Mouse (Mus musculus) neural tube, embryonic 10.5 days (tissue): ENCODE measurements around the gene Crym.
A peak's percentile ranks its signal among the peaks of the same experiment; 100 is the strongest.

ENCODE experiments used
- DNase-seq: peaks from one replicate; pipeline ENCODE4 v3.0.0-alpha.2; 2017; ENCODE audit warnings: low spot score; ENCODE audit errors: extremely low spot score

The Crym gene

DNA sequence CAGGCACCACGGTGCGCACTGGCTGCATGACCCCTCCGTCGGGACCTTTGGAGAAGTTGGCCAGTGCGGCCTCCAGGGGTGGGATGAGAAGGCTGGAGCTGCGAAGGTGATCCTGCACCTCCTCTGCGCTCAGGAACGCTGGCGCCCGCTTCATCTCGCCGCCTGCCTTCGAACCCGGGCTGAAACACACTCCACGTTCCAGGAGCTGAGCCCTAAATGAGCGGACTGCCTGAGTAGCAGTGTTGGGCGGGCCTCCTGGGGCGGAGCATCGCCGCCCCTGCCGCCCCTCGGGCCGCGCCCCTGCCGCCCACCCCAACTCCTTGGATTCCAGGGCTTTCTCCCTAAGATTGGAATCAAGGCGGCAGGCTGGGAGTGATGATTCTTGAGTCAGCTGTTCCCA, at the start of gene Crym:
Gene Crym, minus strand, starts transcription at position 341 of the 400 bp plus-strand sequence.
- DNase-seq = peak; percentile 27

DNA sequence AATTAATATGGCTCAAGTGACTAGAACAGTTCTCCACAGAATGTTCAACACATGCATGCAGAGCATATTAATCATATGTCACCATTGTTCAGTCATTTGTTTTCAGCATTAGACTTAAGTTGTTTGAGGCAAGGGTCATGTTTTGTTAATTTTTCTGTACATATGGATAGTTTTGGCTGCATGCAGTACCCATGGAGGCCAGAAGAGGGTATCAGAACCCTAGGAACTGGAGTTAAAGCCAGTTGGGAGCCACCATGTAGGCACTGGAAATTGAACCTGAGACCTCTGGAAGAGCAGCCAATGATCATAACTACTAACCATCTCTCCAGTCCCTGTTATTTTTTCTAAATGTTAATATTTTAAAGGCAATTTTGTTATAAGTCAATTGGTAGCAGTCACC, 39.2 kb upstream of the Crym start:
- no peak for DNase-seq

DNA sequence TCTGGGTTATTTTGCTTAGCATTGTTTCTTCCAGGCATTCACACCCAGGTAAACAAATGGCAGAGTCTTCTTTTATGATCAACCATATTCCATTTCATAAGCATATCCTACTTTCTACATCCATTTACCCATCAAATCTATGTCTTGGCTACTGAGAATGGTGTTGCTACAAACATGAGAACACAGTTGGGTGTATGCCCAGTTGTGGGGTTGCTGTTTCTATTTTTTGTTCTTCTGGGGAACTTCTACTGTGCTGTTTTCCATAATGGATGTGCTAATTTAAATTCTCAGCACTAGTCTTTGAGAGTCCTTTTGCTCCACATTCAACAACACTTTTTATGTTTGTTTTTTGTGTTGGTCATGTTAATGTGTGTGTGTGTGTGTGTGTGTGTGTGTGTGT, 26.6 kb upstream of the Crym start:
- no peak for DNase-seq

DNA sequence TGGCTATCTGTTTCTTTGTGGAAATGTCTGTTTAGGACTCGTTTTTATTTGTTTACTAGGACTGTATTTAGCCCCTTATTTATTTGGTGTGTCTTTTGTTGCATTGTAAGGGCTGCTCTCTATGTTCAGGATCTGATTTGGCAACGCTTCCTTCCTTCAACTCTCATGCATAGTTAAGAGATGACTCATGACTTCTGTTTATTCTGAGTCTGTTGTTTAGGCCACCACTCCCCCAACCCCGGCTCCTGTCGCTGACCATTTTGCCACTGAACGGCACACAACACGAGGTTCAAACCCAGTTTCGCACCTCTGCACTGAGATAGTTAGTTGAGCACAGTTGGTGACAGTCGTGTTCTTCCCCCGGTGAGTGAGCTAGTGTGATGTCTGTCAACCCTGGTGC, 4.1 kb upstream of the Crym start:
- no peak for DNase-seq

DNA sequence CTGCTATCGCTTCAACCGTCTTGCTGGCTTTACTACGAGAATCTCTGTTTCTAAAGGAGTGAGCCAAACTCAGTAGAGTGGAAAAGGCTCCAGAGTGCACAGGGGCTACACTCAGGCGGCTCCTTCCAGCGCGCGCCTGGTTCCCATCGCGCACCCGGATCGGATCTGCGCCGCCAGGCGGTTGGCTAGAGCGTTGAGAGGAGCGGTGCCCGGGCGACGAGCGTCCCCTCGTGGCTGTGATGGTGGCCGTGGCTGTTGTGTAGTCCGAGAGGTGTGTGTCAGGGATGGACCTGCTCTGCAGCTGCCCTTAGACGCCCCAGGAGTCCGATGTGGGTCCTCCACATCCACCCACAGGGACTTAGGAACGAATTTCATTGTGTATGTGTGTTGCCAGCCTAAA, 1.9 kb upstream of the Crym start, which contains the start of gene Abca14:
Gene Abca14, plus strand, starts transcription at position 173 of the 400 bp plus-strand sequence.
- DNase-seq = peak; percentile 85

DNA sequence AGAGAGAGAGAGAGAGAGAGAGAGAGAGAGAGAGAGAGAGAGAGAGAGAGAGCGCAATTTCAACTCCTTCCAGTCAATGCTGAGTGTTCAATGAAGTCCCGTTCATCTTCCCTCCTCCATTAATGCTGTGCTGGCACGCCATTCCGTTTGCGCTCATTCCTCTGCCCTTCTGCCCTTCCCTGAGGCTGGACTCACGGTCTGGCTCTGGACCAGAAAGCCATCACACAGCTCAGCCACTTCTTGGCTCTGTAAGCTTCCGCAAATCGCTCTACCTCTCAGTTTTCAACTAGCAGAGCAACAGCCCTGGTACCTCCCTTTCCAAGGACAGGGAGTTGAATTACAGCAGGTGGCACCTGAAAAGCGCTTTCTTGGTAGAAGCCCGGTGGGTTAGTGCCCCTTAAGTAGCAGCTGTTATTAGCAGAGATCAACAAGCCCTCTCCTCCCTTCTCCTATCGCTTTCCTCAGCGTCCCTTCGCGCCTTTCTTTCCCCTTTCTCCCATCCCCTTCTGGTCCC, 623 bp downstream of the Crym start:
- peak; percentile 19 for DNase-seq

DNA sequence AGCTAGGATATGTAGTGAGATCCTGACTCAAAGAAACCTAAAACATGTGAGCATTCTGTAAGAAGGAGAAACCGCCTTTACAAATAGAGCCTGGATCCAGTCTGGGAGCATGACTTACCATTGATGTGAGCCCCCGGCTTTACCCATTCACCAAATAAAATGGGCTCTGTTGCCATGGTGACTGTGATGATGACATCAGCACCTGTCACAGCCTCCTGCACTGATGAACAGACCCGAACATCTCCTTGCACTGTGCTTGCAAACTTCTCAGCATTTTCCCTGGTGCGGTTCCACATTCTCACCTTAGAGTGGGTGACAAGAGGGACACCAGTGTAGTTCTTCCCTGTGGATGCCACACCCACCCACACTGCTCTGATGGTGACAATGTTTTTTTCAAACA, 6.7 kb downstream of the Crym start:
- no peak for DNase-seq

DNA sequence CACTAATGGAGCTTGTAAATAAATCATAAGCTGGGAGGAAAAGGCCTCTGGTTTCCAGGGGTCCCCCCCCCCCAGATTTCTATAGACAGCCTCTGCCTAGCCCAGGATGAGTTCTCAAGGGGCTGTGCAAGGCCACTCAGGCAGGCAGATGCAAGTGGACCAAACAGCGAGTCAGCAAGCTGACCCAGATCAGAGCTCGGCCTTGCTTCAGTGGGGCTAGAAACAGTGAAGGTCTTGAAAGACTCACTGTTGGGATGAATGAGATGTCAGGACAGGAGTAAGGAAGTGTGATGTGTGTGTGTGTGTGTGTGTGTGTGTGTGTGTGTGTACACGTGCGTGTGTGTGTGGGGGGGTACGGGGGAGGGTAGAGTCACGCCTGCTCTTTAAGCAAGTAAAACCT, 9.1 kb downstream of the Crym start:
- no peak for DNase-seq

DNA sequence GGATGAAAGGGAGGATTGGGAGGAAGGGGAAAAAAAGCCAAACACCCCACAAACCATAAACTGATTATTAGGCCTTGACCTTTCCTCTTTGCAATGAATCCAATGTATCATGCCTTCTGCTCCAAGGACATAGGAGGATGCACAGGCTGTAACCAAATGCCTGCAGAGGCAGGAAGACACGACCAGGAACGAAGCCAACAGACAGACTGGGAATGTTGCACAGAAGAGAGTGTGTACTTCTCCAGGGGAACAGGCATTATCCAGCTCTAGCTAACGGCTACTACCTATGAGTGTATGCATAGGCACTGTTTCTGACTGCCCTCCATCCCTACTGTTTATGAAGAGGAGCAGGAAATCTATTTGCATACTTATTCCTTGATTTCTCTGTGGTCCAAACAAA, 9.7 kb downstream of the Crym start:
- DNase-seq = no peak

DNA sequence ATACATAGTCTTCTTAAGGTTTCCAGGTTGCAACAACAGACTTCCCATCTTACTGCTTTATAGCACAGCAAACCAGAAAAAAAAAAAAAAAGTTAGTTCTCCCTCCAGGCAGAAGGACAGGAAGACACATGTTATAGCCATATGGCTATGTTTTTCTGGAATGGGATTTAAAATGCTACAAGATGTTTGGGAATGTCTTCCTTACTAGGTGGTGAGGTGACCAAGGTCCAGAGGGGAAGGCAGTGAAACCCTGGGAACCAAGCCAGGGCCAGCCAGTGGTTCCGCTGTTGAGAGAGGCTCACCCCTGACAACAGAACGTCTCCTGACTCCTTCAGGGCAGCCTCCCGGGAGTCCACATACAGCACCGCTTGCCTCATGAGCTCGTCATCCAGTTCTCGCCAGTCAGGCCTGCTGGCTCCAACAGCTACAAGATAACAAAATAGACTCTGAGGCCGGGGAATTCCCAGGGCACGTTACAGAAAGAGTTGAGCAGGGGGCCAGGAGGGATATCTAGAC, 11.7 kb downstream of the Crym start:
- no peak for DNase-seq

DNA sequence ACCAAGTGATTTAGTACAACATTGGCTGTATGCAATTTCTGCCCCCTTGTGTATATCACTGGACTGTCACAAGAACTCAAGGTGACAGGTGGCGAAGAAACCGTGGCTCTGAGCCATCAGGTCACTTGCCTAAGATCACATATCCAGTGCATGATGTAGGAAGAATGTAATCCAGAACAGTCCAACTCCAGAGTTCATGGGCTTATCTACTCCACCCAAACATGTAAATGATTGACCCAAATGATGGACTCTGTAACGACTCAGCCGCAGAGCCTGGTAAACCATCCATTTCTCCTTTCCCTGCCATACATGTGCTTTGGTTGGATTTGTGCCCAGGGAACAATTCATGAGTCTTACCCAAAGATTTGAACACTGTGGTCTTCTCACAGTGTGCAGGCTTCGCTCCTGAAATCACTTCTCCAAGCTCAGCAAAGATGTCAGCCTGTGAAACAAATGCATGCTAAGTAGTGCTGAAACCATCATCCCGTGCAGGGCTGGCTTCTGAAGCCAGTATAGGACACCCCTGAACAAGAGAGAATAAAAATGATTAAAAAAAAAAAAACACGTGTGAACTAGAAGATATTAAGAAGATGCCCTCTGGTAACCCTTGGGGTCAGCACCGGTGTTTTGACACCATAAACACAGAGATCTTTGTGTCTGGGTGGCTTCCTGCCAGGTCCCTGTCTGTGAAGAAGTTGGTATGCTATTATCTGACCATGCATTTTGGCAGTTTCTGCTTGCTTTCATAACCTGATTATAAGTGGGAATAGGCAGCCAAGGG, 12.4 kb downstream of the Crym start:
- no peak for DNase-seq

DNA sequence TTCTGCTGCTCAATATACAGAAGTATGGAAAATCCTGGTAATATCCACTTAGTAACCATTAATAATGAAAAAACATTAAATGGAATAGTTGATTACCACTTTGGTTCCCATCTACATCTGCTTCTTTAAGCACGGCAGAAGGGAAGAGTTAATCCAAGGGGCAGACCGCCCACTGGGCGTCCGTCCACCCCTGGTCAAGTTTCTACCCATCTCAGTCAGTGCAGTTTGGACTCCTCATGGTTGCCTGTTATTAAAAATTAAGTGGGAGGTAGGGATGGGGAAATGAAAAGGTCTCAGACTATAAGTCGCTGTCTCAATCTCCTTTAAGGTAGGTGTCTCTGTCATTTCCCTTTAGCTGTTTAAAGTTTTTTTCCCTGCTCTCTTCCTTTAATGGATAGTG, 13.0 kb downstream of the Crym start:
- no peak for DNase-seq

DNA sequence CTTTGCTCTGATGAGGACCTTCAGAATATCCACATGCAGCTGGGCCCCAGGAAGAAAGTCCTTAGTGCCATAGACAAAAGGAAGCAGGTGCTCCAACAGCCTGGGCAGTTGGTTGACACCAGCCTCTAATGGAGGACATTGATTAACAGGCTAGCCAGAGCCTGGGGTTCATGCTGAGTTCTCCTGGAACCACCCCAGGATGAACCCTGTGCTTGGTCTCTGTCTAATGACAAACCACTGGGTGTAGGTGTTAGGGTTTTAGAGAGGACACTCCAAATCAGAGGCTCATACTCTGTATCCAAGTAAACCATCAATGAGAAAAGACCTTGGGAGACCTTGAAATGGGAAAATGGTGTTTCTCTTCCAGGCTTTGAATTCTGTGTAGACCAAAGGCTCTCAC, 19.0 kb downstream of the Crym start:
- DNase-seq = no peak

DNA sequence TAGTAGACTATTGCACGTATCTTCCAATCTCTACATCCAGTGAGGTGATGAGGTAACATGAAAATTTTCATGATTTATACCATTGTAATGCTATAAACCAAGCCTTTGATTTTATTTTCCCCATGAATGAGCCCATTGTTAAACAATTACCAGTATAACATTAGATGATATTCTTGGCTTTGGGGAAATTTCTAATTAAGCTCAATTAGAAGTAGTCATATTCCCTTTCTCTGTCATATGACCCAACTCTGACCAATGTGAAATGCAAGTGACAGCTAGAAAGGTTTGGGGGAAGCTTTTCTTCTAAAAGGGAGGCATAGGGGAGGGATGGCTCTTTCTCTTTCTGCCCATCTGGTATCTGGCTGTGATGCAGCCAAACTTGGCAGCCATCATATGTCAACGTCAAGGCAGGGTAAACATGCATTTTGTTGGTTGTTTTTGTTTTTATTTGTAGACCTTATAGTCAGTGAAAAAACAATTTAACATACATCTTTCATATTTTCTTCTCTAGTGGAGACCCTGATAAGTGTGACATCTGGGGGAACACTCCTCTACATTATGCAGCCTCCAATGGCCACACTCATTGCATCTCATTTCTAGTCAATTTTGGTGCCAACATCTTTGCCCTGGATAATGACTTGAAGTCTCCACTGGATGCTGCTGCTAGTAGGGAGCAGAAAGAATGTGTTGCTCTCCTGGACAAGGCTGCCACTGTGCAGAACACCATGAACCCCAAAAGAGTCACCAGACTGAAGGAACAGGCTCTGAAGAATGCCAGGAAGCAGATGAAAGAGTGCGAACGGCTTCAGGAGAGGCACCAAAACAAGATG, 20.3 kb downstream of the Crym start:
- DNase-seq = no peak

DNA sequence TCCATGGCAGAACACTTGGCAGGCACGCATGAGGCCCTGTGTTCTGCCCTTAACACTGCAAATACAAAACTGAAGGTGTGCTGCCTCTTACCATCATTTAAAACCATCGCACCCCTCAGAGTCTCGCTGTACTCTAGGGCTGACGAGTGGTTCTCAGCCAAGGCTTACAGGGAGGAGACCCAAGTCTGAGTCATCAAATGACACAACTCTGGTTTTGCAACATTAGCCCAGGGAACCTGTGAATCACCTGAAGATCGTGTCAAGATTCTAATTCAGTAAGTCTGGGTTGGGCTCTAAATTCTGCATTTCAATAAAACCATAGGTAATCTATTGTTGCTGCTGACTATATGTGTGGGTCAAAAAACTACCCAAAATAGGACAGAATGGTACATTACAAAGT, 21.4 kb downstream of the Crym start:
- DNase-seq = no peak

DNA sequence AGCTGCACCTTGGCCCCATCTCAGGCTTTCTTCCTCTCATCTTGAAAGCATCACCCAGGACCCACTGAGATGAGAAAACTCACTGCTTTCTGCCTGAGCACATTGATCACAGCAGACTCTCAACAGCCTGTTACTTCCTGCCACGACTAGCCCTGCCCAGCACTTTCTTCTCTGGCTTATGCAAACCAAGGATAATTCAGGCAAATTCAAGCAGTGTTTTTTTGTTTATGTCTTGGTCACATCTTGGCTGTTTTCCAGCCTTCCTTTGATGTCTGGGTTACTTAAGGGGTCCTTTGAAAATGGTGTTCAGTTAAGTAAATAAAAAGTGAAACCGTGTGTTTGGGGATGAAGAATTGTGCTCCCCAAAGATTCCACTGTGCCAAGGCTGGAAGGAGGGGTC, 23.0 kb downstream of the Crym start:
- no peak for DNase-seq

DNA sequence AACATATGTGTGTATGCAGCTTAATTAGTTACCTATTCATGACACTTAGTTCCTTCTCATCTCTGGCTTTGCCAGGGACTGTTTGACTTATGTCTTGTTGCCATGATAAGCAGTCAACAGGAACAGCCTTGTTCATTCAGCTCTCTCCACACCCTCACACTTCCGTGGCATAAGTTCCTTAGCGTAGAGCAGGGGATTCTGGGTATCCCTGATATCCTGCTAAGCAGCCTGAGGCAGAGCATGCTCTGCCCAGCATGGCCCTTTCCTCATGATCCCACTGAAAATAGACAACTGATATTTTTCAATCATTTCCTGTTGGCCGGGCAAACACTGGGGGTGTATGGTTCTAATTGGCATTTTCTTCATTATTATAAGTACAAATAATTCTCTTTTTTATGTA, 24.3 kb downstream of the Crym start:
- no peak for DNase-seq

DNA sequence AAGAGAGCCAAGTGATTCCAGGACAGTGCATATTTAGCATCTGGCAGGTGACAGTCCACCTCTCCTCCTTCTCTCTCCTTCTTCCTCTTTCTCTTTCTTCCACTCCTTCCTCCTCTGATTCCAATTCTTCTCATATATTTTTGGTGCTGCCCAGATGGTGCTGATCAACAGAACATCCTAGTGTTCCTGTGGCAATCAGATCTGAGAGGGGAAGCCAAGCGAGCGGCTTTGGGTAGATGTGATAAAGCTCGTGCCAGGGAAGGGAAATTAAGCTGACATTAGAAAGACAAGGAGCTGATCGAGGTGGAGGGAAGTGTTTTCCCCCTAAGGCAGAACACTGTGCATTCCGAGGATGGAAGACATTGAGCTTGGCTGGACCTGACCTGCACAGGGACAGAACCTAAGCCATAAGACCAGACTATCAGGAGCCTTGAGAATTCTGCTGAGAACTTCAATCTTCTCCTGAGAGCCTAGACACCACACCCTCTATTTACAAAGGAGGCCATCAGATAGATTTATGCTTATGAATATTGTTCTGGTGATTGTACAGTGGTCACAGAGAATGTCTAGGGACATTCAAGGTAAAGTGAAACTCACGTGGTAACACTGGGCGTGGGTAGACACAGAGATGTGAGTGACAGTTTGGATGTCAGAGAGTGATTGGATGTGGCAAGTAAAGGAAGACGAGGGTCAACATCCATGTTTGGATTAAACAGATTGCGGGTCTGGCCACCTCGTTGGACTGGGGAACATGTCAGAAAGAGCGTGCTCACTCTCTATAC, 27.0 kb downstream of the Crym start:
- no peak for DNase-seq

DNA sequence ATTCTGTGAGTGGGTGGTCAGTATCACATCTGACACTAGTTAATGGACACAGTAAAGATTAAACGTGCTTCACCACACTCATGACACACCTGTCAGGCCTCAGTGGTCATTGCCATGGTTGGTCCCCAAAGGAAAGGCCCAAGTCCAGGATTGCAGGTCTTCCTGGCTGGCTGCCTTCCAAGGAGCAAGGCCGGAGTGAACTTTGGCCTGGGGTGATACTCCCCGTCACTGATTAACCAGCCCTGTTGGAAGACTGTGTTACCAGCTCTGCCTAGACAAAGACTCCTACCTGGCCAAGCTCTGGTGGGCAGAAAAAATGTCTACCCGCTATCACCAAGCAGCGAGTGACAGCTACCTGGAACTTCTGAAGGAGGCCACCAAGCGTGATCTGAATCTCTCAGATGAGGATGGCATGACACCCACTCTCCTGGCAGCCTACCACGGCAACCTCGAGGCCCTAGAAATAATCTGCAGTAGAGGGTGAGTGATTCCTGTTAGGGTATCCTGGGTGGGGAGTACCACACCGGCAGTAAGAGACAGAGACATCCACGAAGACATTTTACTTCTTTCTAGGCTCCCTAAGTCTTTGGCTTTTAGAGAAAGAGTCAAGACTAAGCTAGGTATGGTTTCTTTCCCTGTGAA, 28.2 kb downstream of the Crym start, which contains the start of gene Anks4b:
Gene Anks4b, plus strand, starts transcription at position 256 of the 642 bp plus-strand sequence.
- DNase-seq = no peak

DNA sequence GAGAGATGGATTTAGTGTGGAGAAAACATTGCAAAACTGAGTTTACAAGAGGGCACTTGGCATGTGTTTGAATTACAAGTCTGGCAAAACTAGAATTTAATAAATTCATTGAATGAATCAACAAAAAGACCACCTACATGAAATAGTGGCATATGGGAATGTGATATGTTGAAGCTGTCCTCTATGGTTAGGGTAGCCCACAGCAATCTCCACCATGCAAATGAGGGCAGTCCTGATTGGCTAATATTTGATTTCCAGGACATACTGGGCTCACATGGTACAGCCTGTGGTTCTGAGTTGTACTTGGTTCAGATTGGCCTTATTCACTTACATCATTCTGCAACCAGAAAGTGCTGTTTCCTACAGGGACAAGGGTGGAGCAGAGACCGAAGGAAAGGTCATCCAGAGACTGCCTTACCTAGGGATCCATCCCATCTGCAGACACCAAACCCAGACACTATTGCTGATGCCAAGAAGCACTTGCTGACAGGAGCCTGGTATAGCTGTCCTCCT, 29.7 kb downstream of the Crym start:
- DNase-seq = no peak
